Mouse (Mus musculus): Measurements from ENCODE around the gene Olfm3.

GRCm38 (mm10) chr3:114972522-114972921 lies 68.6 kb downstream of the Olfm3 start:
- TF ChIP-seq CTCF (IDR thresholded peaks at IDR 0.05) (no peak), EP300 (IDR thresholded peaks at IDR 0.05) (no peak)

All from lung, postnatal 0 days (tissue).